Mouse (Mus musculus) cerebellum, postnatal 36 days (tissue): Measurements from ENCODE around the gene Ddn.

Experiments used
- DNase-seq, 2 experiments: peaks; one replicate each; pipeline ENCODE4 v3.0.0; 2021 to 2022; ENCODE audit warnings: mixed read lengths in 2 of 2

Gene Ddn

GRCm38 (mm10) chr15:98772511-98773211 lies 36.6 kb downstream of the Ddn start:
- no peak for DNase-seq

- DNase-seq, result no peak
These were observed 37.4 kb downstream of the Ddn start for GRCm38 (mm10) chr15:98771813-98772425.

- no peak for DNase-seq
These were observed 41.0 kb downstream of the Ddn start for GRCm38 (mm10) chr15:98768259-98768658.

GRCm38 (mm10) chr15:98765929-98766328 lies 43.4 kb downstream of the Ddn start:
- no peak for DNase-seq

GRCm38 (mm10) chr15:98762670-98763529 lies 46.4 kb downstream of the Ddn start, which contains the start of gene Arf3:
Gene Arf3 (minus strand): TSS chr15:98763214.
- peak; percentile 93 to 96 for DNase-seq

- peak; percentile 55 to 75 for DNase-seq
These were observed 47.1 kb downstream of the Ddn start for GRCm38 (mm10) chr15:98762201-98762621.

- DNase-seq, result no peak
These were observed 55.2 kb downstream of the Ddn start for GRCm38 (mm10) chr15:98754125-98754524.
